Mouse (Mus musculus): Measurements from ENCODE around the gene Plekha8.

DNA sequence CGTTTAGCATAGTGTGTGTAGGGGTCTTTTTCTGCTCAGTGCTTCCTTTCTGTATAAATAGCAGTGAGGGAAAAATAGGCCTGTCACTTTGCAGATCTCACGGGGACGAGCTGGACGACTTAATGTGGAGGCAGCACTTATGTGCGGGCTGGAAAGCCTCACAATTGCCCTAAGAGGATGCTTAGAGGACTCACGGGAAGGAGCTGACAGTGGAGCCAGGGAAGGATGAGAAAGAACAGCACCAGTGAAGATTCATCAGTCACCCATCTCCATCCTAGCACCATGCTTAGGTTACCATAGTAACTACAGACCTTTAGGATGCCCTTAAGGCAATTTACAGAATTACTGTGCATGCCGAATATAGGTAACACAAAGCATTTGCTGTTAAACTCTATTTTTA lies 25.1 kb upstream of the Plekha8 start:
- no peak for TF ChIP-seq POLR2A (IDR thresholded peaks at IDR 0.05; ENCODE audit: low read depth, low read length)
- no peak for TF ChIP-seq CTCF (conservative IDR thresholded peaks at IDR 0.05; ENCODE audit: insufficient read depth, insufficient read length, low read depth, low read length)
